Mouse (Mus musculus) mesoderm, embryonic 11.5 days (tissue): ENCODE measurements around the gene Itga2b.
A peak's percentile ranks its signal among the peaks of the same experiment; 100 is the strongest.

Experiments
- DNase-seq: peaks from one replicate; pipeline ENCODE4 v3.0.0-alpha.2; 2012; ENCODE audit warnings: low read depth, low spot score

Itga2b gene

GRCm38 (mm10) chr11:102469648-102470357 is at the start of gene Itga2b:
Itga2b (minus strand) TSS chr11:102470122.
- DNase-seq = no peak

- no peak for DNase-seq
Observed at GRCm38 (mm10) chr11:102514793-102515424, 45.0 kb upstream of the Itga2b start.

GRCm38 (mm10) chr11:102510226-102510625 is 40.3 kb upstream of the Itga2b start:
- DNase-seq = peak; percentile 12

- DNase-seq = no peak
Observed at GRCm38 (mm10) chr11:102496732-102497131, 26.8 kb upstream of the Itga2b start.

GRCm38 (mm10) chr11:102496206-102496605 is 26.3 kb upstream of the Itga2b start:
- no peak for DNase-seq

GRCm38 (mm10) chr11:102495742-102496141 is 25.8 kb upstream of the Itga2b start:
- DNase-seq = no peak

GRCm38 (mm10) chr11:102495114-102495513 is 25.2 kb upstream of the Itga2b start:
- DNase-seq = no peak

GRCm38 (mm10) chr11:102494063-102494650 is 24.2 kb upstream of the Itga2b start:
- no peak for DNase-seq

GRCm38 (mm10) chr11:102493241-102493640 is 23.3 kb upstream of the Itga2b start:
- no peak for DNase-seq

GRCm38 (mm10) chr11:102487901-102488300 is 18.0 kb upstream of the Itga2b start:
- DNase-seq = no peak

- DNase-seq = peak; percentile 83
Observed at GRCm38 (mm10) chr11:102486733-102487386, 16.9 kb upstream of the Itga2b start.

GRCm38 (mm10) chr11:102481779-102482178 is 11.9 kb upstream of the Itga2b start:
- no peak for DNase-seq

GRCm38 (mm10) chr11:102480897-102481296 is 11.0 kb upstream of the Itga2b start:
- no peak for DNase-seq

GRCm38 (mm10) chr11:102480111-102480510 is 10.2 kb upstream of the Itga2b start:
- DNase-seq = no peak

- DNase-seq = no peak
Observed at GRCm38 (mm10) chr11:102479581-102479980, 9.7 kb upstream of the Itga2b start.

GRCm38 (mm10) chr11:102478671-102479070 is 8.7 kb upstream of the Itga2b start:
- DNase-seq = no peak

GRCm38 (mm10) chr11:102475027-102475426 is 5.1 kb upstream of the Itga2b start:
- DNase-seq = no peak

- peak; percentile 88 for DNase-seq
Observed at GRCm38 (mm10) chr11:102467041-102467631, 2.8 kb downstream of the Itga2b start.

- peak; percentile 59 for DNase-seq
Observed at GRCm38 (mm10) chr11:102465713-102466436, 4.0 kb downstream of the Itga2b start.

GRCm38 (mm10) chr11:102464901-102465300 is 5.0 kb downstream of the Itga2b start:
- no peak for DNase-seq

GRCm38 (mm10) chr11:102461764-102462163 is 8.2 kb downstream of the Itga2b start:
- no peak for DNase-seq
